Mouse (Mus musculus) G1E-ER4 (cell line): ENCODE results near the gene Kremen1. TPM values are rescaled to one million over a fixed set of nuclear protein-coding genes. Genes with fewer than 3 reads are reported as not detected.

Experiments used
- GATA1 ChIP-seq: IDR thresholded peaks from one replicate; pipeline ENCODE4 v1.8.0; 2012; ENCODE audit warnings: low read length, inconsistent platforms
- polyA plus RNA-seq: library from polyadenylated mRNA; stranded (reverse); fragments of >175 nt; gene quantifications from 2 replicates; pipeline ENCODE4 v1.2.3, GENCODE M21; 2012

The Kremen1 gene
- polyA plus RNA-seq, 1 experiment: 1.1 TPM

GRCm38 (mm10) chr11:5275216-5275615 is 13.9 kb upstream of the Kremen1 start:
- TF ChIP-seq GATA1: no peak

GRCm38 (mm10) chr11:5272536-5273234 is 11.3 kb upstream of the Kremen1 start:
- TF ChIP-seq GATA1: no peak

DNA sequence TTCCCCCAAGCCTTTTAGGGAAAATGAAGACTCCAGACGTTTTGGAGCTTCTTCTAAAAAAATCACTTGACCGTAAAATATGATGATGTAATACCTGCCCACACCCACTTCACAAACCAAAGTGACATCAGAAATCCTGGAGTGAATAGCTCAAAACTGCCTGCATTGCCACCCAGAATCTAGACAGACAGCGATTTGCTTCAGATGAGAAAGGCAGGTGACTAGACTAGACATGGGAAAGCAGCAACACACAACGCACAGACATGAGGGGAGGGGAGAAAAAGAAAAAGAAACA is 10.7 kb upstream of the Kremen1 start:
- no peak for TF ChIP-seq GATA1

GRCm38 (mm10) chr11:5271274-5272065 is 10.1 kb upstream of the Kremen1 start:
- no peak for TF ChIP-seq GATA1

DNA sequence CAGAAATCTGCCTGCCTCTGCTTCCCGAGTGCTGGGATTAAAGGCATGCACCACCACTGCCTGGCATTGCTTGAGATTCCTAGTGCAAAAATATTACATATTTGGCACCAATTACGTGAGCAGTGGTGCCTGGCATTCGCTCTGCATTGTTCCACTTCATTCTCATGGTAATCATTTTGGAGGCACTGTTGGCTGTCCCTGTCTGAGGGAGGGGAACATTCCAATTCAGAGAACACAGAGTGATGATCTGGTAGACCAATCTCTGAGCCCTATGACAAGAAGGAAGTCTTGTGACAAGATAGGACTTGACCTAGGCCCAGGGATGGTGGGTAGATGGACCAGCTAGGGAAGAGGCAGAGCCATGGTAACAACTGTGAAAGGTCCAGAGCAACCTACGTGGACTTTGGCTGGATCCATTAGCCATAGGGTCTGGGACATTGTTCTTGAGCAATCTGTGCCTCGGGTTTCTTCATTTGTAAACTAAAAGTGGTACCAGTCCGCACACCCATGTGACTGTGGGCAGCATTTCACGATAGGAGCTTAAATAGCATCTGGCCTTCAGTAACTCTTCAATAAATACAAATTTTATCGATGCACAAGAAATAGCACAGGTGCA is 8.6 kb upstream of the Kremen1 start:
- no peak for TF ChIP-seq GATA1

GRCm38 (mm10) chr11:5265764-5266163 is 4.4 kb upstream of the Kremen1 start:
- no peak for TF ChIP-seq GATA1

- TF ChIP-seq GATA1: no peak
Measured at GRCm38 (mm10) chr11:5263078-5263730, 1.8 kb upstream of the Kremen1 start.

GRCm38 (mm10) chr11:5260942-5261459 is 357 bp downstream of the Kremen1 start:
- no peak for TF ChIP-seq GATA1

- no peak for TF ChIP-seq GATA1
Measured at GRCm38 (mm10) chr11:5259944-5260598, 1.3 kb downstream of the Kremen1 start.

DNA sequence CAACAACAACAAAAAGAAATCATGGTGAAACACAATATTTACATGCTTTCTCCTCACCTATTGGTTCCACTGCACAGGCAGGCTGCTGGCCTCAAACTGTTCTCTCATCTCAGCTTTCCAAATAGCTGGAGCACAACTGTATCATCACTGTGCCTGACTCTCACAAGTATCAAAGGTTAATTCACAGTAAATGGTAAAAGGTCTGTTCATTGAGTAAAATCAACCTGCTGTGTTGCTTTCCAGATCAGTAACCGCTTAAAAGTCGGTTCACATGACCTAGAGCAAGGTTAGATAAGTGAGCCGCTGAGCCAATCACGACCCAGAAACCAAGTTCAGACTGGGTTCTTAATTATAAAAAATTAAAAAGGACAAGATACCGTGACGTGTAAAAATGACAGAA is 3.3 kb downstream of the Kremen1 start:
- no peak for TF ChIP-seq GATA1

GRCm38 (mm10) chr11:5257151-5257862 is 4.1 kb downstream of the Kremen1 start:
- TF ChIP-seq GATA1: no peak

- TF ChIP-seq GATA1: no peak
Measured at GRCm38 (mm10) chr11:5255509-5256014, 5.8 kb downstream of the Kremen1 start.

DNA sequence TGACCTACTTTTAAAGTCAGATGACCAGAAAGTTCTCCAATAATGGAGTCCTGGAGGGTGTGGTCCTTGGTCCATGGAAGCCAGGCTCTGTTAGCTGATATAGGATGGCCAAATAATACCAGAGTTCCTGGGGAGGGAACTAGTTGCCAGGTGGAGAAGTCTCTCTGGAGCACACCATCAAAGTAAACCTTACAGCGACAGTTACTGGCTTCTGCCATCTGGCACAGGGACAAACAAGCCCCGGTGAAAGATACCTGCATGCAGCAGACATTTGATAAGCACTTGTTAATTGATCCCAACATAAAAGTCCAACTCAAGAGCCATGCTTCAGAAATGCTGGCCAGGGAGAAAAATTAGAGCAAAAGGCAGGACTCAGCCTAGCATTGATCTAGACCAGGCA is 7.3 kb downstream of the Kremen1 start:
- no peak for TF ChIP-seq GATA1

DNA sequence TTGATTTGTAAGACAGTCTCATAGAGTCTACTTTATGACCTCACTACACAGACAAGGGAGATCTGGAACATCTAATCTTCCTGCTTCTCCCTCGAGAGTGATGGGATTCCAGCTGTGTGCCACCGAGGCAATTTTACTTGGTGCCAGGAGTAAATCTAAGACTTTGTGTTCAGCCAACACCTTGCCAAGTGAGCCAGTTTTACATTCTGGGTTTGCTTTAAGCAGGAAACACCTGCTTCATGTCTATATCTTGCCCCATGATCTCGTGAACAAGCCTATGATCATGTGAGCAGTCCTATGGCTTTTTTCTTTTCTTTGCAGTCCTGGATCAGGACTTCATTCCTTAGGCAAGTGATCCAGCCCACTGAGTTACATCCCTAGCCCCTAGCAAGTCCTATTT is 7.8 kb downstream of the Kremen1 start:
- no peak for TF ChIP-seq GATA1

GRCm38 (mm10) chr11:5252727-5253126 is 8.6 kb downstream of the Kremen1 start:
- no peak for TF ChIP-seq GATA1
